Mouse (Mus musculus) adrenal gland (tissue): ENCODE measurements around the gene Lrrc74a.

ENCODE experiments used
- intact Hi-C: fragments of 180-260 bp; cut with DNase I; formaldehyde crosslinking; loops from one replicate; pipeline ENCODE4 v1.15.1; 2025

The Lrrc74a gene

DNA sequence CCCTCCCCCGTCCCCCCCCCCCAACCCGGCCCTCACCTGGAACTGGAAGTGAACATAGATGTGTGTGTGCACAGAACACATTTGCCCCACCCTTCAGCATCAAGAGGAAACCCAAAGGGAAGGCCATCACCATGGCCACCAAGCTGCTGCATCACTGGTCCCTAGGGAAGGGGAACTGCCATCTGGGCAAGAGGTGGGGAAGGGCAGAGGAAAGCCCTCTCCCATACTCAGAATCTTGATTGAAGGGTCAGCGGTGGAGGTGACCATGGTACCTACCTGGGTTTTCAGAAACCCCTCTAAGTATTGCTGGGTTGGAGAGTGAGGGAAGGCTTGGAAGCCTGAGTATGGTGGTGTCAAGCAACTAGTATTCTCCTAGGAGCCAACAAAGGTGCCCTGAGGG, 68.7 kb downstream of the Lrrc74a start:
- intact Hi-C loops: loop anchor here (2.0 kb wide), 1 partner anchor 80 kb away; no protein-coding TSS in a partner anchor

DNA sequence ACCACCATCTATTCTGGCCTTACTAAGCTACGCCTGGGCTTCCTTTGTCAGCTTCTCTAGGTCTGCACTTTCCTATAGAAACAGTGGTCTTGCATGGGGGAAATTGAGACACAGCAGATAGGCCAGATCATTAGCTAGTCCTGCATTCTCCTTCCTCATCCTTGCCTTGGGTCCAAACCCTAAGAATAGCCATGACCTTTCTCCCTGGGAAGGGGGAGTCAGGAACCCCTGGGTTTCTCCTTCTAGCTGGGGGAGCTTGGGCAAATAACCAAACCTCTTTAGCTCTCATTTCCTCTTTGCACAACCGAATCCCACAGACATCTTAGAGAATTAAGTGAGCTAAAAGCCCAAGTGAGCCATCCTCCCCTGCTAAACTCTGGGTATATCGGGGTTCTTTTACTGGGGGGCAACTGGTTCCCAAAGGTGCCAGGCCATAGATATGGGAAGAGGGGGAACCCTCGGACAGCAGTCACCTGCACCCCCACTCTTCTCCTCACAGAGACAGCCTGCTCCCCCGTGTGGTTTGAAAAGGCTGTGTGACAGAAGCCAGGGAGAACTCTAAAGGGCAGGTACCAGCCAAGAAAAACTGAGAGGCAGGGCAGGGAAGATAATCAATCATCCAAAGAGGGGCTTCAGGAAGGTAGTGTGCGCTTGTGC, 69.6 kb downstream of the Lrrc74a start:
- intact Hi-C loops: loop anchor here (2.0 kb wide), 1 partner anchor 79 kb away; no protein-coding TSS in a partner anchor

DNA sequence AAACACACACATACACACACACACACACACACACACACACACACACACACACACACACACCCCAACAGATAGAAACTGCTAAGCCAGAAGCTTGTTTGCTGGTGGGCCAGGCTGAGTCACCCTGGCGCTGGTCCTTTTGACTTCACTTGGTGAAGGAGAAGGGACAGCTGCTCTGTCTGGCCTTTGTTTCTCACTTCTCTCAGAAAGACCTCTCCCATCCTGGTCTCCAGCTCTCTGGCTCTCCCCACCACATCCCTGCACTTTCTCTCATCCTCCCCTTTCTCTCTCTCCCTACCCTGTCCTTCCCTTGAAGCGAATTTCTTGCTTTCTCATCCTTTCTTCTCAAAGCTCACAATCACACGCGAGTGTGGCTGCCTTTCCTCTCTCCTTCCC, 70.1 kb downstream of the Lrrc74a start:
- intact Hi-C loops: no loop called here

DNA sequence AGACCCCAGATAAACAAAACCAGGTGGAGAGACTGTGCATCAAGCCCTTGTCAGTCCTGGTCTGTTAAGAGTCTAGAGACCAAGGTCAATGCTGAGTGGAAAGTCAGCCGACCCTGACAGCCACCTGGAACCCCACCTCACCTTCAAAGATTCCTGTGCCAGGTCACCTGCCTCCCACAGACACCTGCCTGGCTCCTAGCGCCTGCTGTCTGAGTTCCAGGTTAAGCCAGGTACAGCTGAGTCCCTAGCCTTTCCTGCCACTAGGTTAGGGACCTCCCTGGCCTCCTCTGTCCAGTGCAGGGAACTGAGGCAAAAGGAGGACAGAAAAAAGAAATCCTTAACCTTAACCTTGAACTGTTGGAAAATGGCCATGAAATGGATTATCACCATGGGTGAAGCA, 70.7 kb downstream of the Lrrc74a start:
- intact Hi-C loops: no loop called here

DNA sequence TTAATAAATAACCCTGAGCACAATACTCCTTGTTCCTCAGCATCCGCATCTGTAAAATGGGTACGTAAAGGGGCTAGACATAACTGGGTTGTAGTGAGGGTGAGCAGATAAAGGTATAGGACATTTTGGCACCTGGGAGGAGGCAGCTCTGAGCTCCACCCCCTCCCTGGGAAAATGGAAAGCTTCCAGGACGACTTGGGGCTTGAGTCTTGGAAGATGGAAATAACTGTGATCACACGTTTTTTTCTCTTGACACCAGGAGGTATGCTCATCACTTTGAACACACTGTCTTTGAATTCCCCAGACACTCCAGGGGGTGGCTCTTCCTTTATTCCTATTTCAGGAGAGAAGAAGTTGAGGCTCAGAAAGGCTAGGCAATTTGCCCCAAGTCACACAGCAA, 71.1 kb downstream of the Lrrc74a start:
- intact Hi-C loops: no loop called here

GRCm38 (mm10) chr12:86806031-86806922, 72.1 kb downstream of the Lrrc74a start:
- intact Hi-C loops: no loop called here

- intact Hi-C loops: no loop called here
Measured at GRCm38 (mm10) chr12:86806923-86807794, 73.0 kb downstream of the Lrrc74a start.

- intact Hi-C loops: no loop called here
Measured at GRCm38 (mm10) chr12:86807795-86808128, 73.6 kb downstream of the Lrrc74a start.

GRCm38 (mm10) chr12:86808856-86809255, 74.7 kb downstream of the Lrrc74a start:
- intact Hi-C loops: no loop called here

- intact Hi-C loops: no loop called here
Measured at GRCm38 (mm10) chr12:86810040-86810439, 75.9 kb downstream of the Lrrc74a start.

GRCm38 (mm10) chr12:86810725-86811444, 76.7 kb downstream of the Lrrc74a start:
- intact Hi-C loops: no loop called here

DNA sequence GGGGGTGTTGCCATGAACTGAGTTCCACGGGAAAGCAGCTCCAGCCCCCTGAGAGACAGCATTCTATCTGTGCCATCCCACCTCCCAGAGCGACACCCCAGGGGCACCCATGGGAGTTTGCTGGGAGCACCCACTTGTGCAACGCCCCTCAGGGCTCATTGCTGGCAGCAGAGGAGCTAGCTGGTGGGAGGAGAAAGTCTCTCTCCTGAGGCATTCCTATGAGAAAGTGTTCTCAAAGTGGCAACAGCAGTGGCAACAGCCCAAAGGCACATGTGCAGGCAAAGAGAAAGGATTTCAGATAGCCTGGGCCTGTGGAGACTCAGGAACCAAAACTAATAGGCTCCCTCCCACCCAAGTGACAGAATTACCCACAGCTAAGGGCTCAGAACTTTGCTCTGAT, 78.6 kb downstream of the Lrrc74a start:
- intact Hi-C loops: no loop called here
